Mouse (Mus musculus) urinary bladder, postnatal 14 days (tissue): ENCODE data around the gene Fam122b.

Experiments
- DNase-seq: peaks from one replicate; pipeline ENCODE4 v3.0.0; 2021; ENCODE audit warnings: low spot score

The Fam122b gene

DNA sequence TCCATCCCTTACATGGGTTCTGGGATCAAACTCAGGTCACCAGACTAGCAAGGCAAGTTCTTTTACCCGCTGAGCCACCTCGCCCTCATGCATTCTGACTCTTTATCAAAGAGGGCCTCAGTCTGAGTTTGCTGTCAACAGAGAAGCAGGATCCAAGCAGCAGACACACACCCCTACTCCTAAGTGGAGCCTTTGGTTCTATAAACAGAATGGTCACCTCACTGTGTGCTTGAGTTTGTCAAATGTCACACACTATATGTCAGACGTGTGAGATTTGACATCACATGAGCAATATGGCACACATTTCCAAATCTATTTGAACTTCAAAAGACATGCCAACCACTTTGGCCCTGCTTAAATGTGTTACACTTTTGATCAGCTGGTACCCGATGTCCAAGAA, 71.9 kb downstream of the Fam122b start:
- DNase-seq = no peak

DNA sequence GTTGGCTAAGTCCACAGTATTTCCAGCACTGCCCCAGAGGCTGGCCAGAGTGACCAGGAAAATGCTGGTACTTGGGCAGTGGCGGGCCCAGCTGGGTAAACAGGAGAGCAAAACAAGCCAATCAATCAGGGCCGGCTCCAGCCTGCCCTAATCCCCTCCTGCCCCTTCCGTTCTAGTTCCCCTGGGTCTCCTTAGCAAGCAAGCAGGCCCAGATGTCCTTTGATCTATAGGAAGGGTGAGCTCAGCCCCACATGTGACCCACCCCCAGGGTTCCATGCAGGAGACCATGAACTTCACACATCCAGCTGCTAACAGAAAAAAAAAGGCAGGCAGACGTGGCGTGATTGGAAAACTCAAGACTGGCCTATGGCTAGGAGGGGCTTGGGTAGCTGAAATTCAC, 73.2 kb downstream of the Fam122b start:
- no peak for DNase-seq
